Mouse (Mus musculus) heart, embryonic 16.5 days (tissue): ENCODE results near the gene Mtpn. TPM values are rescaled to one million over a fixed set of nuclear protein-coding genes. Genes with fewer than 3 reads are reported as not detected.

ENCODE experiments used
- ATAC-seq: fragments of 200-750 bp; cut with Nextera tagmentation; replicated peaks from 2 replicates; pipeline ENCODE4 v1.8.0; 2017; ENCODE audit warnings: moderate number of reproducible peaks; ENCODE audit not compliant: insufficient read depth, low FRiP score; ENCODE audit errors: extremely low read depth
- H3K27ac ChIP-seq: fragments of 300-500 bp; sonication (generic); 2 replicates; pipeline ENCODE4 v1.5.1; 2014; ENCODE audit warnings: mild to moderate bottlenecking, low read length, control low read depth, moderate library complexity
- H3K27me3 ChIP-seq: fragments of 300-500 bp; sonication (generic); 2 replicates; pipeline ENCODE4 v1.6.1; 2014; ENCODE audit warnings: low read length, mixed read lengths; ENCODE audit not compliant: control insufficient read depth, insufficient read depth
- H3K36me3 ChIP-seq: fragments of 300-500 bp; sonication (generic); 2 replicates; pipeline ENCODE4 v1.6.1; 2014; ENCODE audit not compliant: control insufficient read depth, insufficient read depth
- H3K4me1 ChIP-seq: fragments of 300-500 bp; sonication (generic); 2 replicates; pipeline ENCODE4 v1.6.1; 2014; ENCODE audit warnings: low read length, mixed read lengths; ENCODE audit not compliant: control insufficient read depth, insufficient read depth
- H3K4me2 ChIP-seq: fragments of 300-500 bp; sonication (generic); 2 replicates; pipeline ENCODE4 v1.6.1; 2014; ENCODE audit warnings: low read depth, mild to moderate bottlenecking, control low read depth, low read length
- H3K4me3 ChIP-seq: fragments of 300-500 bp; sonication (generic); 2 replicates; pipeline ENCODE4 v1.5.1; 2014; ENCODE audit warnings: mild to moderate bottlenecking, control low read depth, low read length
- H3K9ac ChIP-seq: fragments of 300-500 bp; sonication (generic); 2 replicates; pipeline ENCODE4 v1.6.1; 2014; ENCODE audit warnings: low read length, control low read depth
- H3K9me3 ChIP-seq: fragments of 300-500 bp; sonication (generic); replicated peaks from 2 replicates; pipeline ENCODE4 v1.6.1; 2016; ENCODE audit warnings: low read length; ENCODE audit not compliant: control insufficient read depth
- WGBS: fragments of 180-500 bp; shearing (Covaris S2); extraction: QIAGEN DNeasy Blood & Tissue Kit; methylation state at CpG from one replicate; pipeline ENCODE4 v1.1.7; 2014; 5-methylcytosine and 5-hydroxymethylcytosine counted together
- microRNA-seq: library from miRNA; unstranded; fragments of <30 nt; microRNA quantifications from one replicate; pipeline ENCODE4, GENCODE M21; 2017
- polyA plus RNA-seq: library from polyadenylated mRNA; unstranded; fragments of >200 nt; fragmentation: Nextera tagmentation; extraction: Ambion mirVana; gene quantifications from 2 replicates; pipeline ENCODE4 v1.2.1, GENCODE M21; 2015

The Mtpn gene
- polyA plus RNA-seq, 1 experiment from 2014 or later = 88.1 TPM

DNA sequence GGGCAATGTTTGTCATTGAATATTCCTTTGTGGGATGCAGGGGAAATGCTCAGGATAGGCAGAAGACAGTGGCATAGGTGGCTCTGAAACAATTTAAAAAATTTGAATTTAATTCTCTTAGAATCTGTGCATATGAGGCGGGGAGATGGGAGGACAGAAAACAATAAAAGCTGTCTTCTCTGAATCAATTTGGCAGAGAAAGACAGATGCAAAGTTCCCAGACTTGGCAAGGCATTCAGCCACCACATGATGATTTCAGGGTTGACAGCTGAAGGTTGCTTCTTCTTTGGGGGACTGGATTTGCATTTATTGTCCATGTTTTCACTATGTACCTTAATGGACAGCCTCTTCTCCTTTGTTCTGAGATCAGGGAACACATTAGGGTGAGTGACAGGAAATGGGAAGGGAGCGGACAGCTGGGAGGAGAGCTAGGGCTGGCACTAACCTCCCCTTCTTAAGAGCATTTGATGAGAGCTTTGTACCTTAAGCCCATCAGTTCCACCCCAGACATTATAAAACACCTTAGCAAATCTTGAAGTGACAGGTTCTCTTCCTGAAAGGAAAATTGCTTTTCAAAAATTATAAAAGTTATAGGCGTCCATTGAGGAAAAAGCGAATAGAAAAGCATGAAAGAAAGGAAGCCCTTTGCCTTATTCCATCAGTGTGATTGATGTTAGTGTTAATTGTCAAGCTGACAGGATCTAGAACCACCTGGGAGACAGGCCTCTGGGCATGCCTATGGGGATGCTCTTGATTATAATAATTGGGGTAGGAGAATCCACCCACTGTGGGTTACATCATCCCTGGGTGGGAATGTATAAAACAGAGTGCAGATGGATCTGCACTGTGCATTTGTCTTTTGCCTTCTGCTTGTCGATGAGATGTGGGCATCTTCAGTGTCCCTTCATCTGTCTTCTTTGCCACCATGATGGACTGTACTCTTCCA is 76.0 kb downstream of the Mtpn start:
- no peak for ATAC-seq
- no peaks in the 10 kb centered on the region for H3K27me3 ChIP-seq
- H3K9me3 ChIP-seq = peaks cover 2% of the 10 kb centered on the region; the same call in 1 of the 2 replicates
- no peak overlapping the region for H3K9ac ChIP-seq
- H3K36me3 ChIP-seq = no peaks in the 10 kb centered on the region
- H3K4me1 ChIP-seq = no peaks in the 10 kb centered on the region
- no peak overlapping the region for H3K27ac ChIP-seq
- no peak overlapping the region for H3K4me3 ChIP-seq
- H3K4me2 ChIP-seq = no peak overlapping the region
- 77% methylated on average over 5 of the region's 5 CpGs for WGBS

DNA sequence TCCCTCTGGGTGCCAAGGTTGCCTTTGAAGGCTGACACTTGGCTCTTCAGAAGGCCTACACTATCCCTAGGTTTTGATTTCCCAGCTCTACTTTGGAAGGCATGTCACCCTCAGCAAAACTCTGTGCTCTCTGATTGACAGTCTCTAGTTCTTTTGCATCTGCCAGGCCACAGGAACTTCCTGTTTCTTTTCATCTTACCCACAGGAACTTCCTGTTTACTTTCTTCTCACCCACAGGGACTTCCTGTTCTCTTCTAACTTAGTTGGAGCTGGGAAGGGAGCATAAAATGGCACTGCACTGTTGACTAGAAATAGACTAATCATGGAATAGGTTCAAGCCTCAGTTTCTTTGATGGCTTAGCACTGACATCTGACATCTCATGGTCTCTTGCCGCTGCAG is 77.2 kb downstream of the Mtpn start:
- ATAC-seq = no peak
- 97% methylated on average over 1 of the region's 1 CpGs for WGBS
- H3K4me3 ChIP-seq = no peak overlapping the region
- H3K36me3 ChIP-seq = no peaks in the 10 kb centered on the region
- H3K4me1 ChIP-seq = no peaks in the 10 kb centered on the region
- no peaks in the 10 kb centered on the region for H3K27me3 ChIP-seq
- no peak overlapping the region for H3K27ac ChIP-seq
- H3K9me3 ChIP-seq = peaks cover 2% of the 10 kb centered on the region; the same call in 1 of the 2 replicates
- no peak overlapping the region for H3K9ac ChIP-seq
- H3K4me2 ChIP-seq = no peak overlapping the region

Small RNA genes within 50 kb of the gene (microRNA-seq; reads per million reads assigned to microRNA genes)
- not detected for gene Gm23053

Other genes starting within 250 kb of the Mtpn start
- gene Slc13a4, start 231.8 kb downstream of the Mtpn start, polyA plus RNA-seq = 0.50 and 0.54 TPM in 2 replicates
- 1.2 and 1.3 TPM in 2 replicates for gene Fam180a, start 213.7 kb downstream of the Mtpn start, polyA plus RNA-seq